20 mouse cellular contexts compared by ENCODE assay signal in genomic region chr2:33510791-33511190, GRCm38 (mm10).
"Had no signal": no experiment of that assay in that cellular context is flagged by ENCODE, and none has a peak within 500 bp of the region (broad histone marks: within the 10 kb centered on the region; RNA-seq: fewer than 3 reads in every experiment).

No protein-coding gene starts in this region.

- H3K27me3 ChIP-seq: lung, embryonic 15.5 days; midbrain, embryonic 13.5 days; midbrain, embryonic 15.5 days; neural tube, embryonic 13.5 days; neural tube, embryonic 15.5 days had no signal

- ATAC-seq: lung, postnatal 0 days; midbrain, embryonic 13.5 days; midbrain, embryonic 15.5 days had no signal

- DNase-seq: lung, adult 2 months; lung, postnatal 14 days; lung, postnatal 36 days; retina, postnatal 1 day; right cerebral cortex, adult 18-20 months; right cerebral cortex, postnatal 25 days; right cerebral cortex, postnatal 4 days; spleen, adult 18-20 months; thymus, adult 18-20 months; thymus, postnatal 14 days; thymus, postnatal 36 days had no signal

- H3K4me2 ChIP-seq: lung, embryonic 15.5 days; midbrain, embryonic 11.5 days; midbrain, embryonic 13.5 days; midbrain, embryonic 15.5 days; neural tube, embryonic 13.5 days; neural tube, embryonic 15.5 days had no signal

- H3K4me1 ChIP-seq: lung, embryonic 15.5 days; midbrain, embryonic 13.5 days; midbrain, embryonic 15.5 days had no signal

- H3K27ac ChIP-seq: liver, embryonic 14.5 days; lung, embryonic 15.5 days; macrophage; midbrain, embryonic 13.5 days; midbrain, embryonic 15.5 days; neural tube, embryonic 13.5 days; neural tube, embryonic 15.5 days had no signal

- H3K36me3 ChIP-seq: lung, embryonic 15.5 days; midbrain, embryonic 13.5 days; midbrain, embryonic 15.5 days; neural tube, embryonic 13.5 days; neural tube, embryonic 15.5 days had no signal

- H3K4me3 ChIP-seq: lung, embryonic 15.5 days; midbrain, embryonic 13.5 days; midbrain, embryonic 15.5 days; neural tube, embryonic 13.5 days; neural tube, embryonic 15.5 days had no signal

- H3K9ac ChIP-seq: liver, embryonic 14.5 days; lung, embryonic 15.5 days; midbrain, embryonic 13.5 days; midbrain, embryonic 15.5 days; neural tube, embryonic 13.5 days; neural tube, embryonic 15.5 days had no signal

- H3K9me3 ChIP-seq: lung, embryonic 15.5 days; midbrain, embryonic 13.5 days; midbrain, embryonic 15.5 days; neural tube, embryonic 13.5 days; neural tube, embryonic 15.5 days had no signal
